Comparison of ENCODE assay signal across 15 mouse cellular contexts in genomic region chr12:100807280-100807679, GRCm38 (mm10).
"Had no signal": no experiment of that assay in that cellular context is flagged by ENCODE, and none has a peak within 500 bp of the region (broad histone marks: within the 10 kb centered on the region; RNA-seq: fewer than 3 reads in every experiment).

No protein-coding gene starts in this region.

- H3K36me3 ChIP-seq: limb, embryonic 13.5 days; midbrain, embryonic 10.5 days; neural tube, embryonic 12.5 days; stomach, embryonic 15.5 days had no signal

- H3K4me3 ChIP-seq: layer of hippocampus, adult 2 months; limb, embryonic 13.5 days; midbrain, embryonic 10.5 days; myocyte; neural tube, embryonic 12.5 days; stomach, embryonic 15.5 days had no signal

- ATAC-seq: intestine, postnatal 0 days had no signal

- H3K4me1 ChIP-seq: limb, embryonic 13.5 days; stomach, embryonic 15.5 days had no signal

- H3K27ac ChIP-seq: kidney, postnatal 0 days; limb, embryonic 13.5 days; liver, embryonic 14.5 days; midbrain, embryonic 10.5 days; neural tube, embryonic 12.5 days; stomach, embryonic 15.5 days had no signal

- DNase-seq: kidney, adult 8-10 months; kidney, postnatal 4 days; left cerebral cortex, postnatal 4 days; lung, adult 18-20 months; lung, postnatal 10 days; midbrain, embryonic 14.5 days had no signal

- H3K27me3 ChIP-seq: limb, embryonic 13.5 days; neural tube, embryonic 12.5 days; stomach, embryonic 15.5 days had no signal

- H3K9me3 ChIP-seq: limb, embryonic 13.5 days; midbrain, embryonic 10.5 days; neural tube, embryonic 12.5 days; stomach, embryonic 15.5 days had no signal

- H3K9ac ChIP-seq: limb, embryonic 13.5 days; liver, embryonic 14.5 days; neural tube, embryonic 12.5 days; stomach, embryonic 15.5 days had no signal

- H3K4me2 ChIP-seq: limb, embryonic 13.5 days; neural tube, embryonic 12.5 days; stomach, embryonic 15.5 days had no signal
